Mouse (Mus musculus) cerebellum, postnatal 10 days (tissue): ENCODE measurements at regions not wholly inside any gene's neighbourhood (a gene's known extent, or its start where the extent isn't known, plus 50 kb on each side); places are given as distances from the start of the nearest gene placed in this dataset.

ENCODE experiments used
- DNase-seq, 2 experiments: peaks; one replicate each; pipeline ENCODE4 v3.0.0; 2021; ENCODE audit warnings: mixed read lengths in 2 of 2

DNA sequence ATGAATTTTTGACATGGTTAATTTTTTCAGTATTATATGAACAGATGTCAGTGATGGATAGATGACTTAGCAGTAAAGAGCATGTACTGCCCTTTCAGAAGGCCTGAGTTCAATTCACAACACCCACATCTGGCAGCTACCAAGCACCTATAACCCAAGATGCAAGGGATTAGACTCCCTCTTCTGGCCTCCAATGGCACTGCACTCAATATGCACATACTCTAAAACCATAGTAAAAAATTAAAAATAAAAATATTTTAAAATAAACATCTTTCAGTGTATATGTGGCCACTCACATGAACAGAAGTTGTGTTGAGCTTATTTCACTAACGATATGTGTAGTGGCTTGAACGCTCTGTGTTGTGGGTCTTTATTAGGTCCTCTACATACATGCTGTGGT is 152.4 kb downstream of the Hs3st3b1 start:
- DNase-seq, result no peak

DNA sequence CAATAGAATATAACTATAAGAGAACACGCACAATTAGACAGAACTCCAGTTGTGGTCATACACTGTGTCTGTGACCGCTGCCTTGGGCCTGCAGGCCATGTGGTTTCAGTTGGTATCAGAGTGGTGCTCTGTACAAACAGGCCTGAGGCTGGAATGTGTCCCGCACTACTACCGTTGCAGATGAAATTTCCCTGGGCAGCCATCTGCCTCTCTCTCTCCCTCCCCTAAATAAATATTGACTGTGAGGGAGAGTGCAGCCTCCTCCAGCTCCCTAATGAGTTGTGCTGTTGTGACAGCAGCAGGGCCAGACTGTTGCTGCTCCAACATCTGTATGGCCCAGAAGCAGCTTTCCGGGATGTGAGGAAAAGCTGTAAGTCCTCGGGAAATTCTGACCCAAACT is 146.7 kb downstream of the Hs3st3b1 start:
- DNase-seq, result no peak

DNA sequence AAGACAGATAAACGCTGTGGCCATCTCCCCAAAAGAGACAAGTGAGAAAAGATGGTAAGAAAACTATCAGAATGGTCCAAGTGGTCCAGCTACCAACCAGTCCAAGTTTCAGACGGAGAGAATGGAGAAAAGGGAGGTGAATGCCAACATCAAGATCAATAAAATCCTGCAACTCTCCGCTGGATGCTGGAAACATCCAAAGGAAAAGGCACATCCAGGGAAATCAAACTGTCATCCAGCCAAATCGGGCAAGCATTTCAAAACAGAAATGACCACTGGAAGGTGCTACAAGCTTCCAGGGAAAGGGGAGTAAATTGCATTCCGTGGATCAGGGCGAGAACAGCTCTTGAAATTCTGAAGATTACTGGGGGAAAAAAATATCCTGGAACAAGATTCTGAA is 142.7 kb downstream of the Hs3st3b1 start:
- DNase-seq, result no peak

DNA sequence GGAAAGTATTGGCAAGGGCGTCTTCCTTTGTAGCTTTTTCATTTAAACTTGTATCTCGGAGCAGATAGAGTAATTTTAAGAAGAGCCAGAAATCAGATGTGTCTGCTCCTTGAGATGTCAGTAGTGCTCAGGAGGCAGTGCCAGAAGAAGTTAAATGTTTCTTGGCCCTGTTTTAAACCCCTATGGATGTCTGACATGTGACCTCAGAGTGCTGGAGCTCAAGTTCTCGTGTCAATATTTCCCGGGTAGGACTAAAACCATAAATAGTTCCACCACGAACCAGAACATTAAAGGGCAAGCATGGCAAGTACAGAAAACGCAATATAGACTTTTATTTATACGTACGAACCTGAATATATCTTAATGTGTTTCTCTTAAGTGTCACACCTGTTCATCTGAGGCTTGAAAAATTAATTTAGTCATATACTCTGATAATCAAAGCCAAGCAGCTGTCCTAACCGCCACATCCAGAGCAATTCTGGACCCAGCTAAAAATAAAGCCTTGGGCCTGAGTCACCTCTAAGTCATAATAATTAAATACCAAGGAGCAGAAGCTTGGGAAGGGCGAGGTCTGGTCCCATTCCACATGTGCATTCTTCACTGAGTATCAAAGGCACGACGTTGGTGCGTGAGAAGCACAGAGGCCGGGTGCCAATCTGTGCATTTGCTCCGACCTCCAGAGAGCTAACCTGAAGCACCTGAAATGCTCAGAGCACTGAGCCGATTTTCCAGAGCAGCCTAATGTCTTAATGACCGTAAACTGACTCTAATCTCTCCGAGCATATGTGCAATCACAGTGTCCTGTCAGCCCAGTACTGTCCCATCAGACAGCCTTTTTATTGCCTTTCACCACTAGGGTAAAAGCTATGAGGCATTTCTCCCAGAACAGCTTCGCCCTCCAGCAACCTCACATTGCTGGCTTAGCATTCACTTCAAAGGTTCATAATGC is 139.8 kb downstream of the Hs3st3b1 start:
- no peak for DNase-seq

DNA sequence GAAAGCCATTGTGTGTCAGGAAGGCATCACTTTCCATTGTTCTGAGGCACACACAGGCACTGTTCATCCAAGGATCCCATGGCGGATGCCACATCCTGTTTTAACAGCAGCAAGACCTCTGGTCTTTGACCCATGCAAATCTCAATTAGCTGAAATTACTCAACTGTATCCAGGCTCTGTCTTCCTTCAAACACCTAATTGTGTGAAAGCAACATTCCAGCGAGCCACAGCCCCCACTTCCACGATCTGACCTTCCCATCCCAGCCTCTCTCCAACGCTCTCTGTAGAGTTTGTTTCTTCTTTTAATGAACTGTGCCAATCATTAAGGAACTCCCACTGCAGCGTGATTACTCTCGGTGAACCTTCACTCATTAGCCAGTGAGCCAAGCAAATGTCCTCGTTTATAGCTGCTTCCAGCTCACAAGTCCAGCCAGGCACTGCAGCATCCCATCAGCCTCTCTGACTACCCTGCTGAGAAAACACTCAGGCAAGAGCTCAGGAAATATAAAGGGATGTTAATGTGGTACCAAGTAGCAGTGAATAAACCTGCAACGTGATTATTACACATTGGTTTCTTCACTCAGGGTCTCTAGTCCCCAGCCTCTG is 136.7 kb downstream of the Hs3st3b1 start:
- peak in 1 of 2 experiments; percentile 10 for DNase-seq

DNA sequence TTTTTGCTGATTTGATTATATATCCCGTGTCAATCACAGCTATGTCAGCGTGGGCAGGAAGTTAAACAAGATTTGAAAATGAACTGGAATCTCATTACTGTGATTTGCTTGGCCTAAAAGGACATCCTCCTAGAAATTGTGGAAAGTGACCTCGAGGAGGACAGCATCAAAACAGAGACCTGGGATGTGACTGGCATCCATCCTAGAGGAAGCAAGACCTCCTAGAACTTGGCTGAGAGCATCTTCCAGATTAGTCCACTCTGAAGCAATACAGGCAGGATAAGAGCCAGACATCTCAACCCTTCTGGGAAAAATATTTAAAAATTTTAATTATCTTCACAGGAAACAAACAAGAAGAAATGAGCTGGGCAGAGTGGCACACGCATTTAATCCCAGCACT is 136.1 kb downstream of the Hs3st3b1 start:
- DNase-seq, result no peak

DNA sequence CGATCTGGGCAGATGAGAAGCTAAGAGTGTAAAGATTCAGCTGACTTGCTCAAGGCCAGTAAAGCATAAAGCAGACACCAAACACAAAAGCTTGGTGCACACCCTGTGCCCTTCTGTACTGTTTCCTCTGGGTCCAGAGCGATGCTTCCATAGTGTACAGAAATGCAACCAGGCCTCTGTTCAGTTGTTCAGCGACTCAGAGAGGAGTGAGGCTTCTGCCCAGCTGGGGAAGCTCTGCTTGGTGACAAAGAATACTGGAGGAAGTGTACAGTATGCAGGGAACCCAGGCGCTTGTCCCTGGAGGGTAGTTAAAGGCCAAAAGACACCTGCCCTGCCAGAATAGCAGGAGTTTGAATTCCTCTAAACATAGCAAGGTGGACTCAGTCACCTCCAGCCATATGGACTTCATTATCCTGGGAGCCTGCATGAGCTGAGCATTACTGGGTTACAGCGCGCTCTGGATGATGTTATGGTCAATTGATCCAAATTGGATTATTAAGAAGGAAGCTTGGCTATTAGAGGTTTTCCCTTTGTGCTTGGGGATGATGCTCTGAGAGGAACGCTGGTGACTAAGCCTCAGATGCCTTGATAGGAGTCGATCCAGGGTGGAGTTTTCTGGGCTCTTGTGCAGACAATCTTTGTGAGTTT is 132.5 kb downstream of the Hs3st3b1 start:
- no peak for DNase-seq

DNA sequence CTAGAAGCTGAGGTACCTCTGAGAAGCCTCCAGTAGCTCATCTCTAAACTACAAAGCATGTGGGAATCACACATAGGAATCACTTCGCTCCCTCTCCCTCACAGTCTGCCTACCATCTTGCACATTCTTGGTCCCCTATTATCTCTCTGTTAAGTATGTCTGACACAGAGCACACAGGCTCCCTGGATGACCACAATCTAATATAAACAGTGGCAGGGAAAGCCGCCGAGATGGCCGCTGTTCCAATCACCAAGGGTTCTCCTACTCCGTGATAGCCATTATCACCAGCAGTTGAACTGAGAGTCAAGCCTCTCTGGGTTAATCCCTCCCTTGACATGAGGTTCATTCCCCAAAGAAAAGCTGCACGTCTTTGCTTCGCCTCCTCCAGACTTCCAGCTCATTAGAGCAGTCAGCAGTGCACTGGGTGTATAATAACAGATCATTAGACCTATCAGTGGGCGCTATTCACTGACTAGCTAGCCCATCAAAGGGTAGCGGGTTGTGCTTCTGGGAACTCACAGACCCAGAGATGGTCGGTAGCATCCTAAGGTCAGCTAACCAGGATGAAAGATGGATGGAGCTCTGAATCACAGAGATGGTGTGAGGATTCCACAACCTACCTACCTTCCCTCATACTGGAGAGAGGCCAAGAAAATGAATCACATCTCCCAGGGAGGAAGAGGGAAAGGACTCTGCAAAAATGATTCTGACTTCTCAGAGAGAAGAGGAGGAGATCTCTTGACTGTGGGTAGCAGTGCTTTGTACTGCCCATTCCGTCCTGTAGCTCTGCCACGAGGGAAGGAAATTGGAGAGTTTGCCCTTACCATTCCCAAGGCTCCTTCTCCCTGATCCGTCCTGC is 130.9 kb downstream of the Hs3st3b1 start:
- no peak for DNase-seq

DNA sequence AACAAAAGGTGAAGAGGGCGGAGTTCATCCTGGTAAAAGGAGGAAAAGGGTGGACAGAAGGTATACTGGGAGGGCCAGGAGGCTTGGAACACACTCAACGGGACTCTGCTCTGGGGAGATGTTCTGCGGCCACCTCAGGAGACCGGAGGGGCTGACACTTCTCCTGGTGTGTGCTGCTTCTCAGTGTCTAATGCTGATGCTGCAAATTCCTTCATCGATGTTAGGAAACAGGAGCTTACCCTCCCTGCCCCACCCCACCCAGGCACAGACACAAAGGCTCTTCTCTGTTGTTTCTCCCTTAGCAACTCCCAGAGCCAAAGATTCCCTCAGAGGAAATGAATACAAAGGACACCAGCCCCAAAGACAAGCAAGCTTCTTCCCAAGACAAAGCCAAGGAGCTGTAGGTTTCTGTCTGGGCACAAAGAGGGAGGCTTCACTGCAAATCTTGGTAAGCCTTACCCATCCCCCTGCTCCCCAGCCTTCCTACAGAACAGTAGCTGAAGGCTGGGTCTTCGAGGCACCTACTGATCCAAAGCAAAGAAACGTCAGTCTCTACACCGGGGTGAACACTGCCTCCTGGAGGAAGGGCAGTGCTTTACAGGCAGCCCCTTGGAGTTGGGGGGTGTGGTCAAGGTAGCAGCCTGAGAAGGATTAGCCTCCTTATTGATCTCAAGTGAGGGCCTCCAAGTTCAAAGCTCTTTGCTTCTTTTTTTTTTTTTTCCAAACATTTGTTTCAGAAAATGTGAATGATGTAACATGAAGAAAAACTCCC is 128.2 kb downstream of the Hs3st3b1 start:
- no peak for DNase-seq

DNA sequence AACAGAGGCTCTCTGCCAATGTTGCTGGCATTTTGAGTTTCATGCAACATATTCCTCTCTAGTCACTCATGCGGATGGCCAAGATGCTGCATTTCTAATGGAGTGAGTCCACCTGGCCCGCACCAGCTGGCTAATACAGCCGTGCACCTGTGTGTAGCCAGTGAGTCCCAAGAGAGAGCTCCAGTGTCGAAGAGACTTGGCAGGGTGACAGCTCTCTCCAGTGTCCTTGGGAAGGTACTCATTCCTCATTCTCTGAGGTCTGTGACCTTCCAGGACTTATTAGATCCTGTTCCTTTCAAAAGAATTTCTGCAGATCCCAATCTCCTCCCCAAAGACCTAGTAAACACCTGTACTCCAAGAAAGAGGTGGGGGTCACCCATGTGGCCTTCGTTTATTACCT is 109.9 kb downstream of the Hs3st3b1 start:
- DNase-seq, result peak; percentile 33

DNA sequence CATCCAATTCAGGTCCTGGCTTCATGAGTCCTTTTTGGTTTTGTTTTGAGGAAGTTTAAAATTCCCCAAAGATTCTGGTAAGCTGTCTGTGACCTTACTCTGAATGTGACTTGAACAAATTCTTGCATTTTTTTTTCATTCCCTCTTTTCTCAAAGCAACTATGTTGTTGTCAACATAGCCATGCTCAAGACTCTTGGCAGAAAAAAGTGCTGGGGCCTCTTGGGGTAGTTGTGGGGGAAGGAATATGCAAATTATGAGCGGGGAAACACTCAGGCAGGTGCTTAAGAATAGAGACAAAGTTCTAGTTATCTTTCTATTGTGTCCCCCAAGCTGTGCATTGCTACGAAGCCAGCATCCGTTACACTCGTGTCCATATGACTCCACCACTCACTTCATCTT is 99.2 kb downstream of the Hs3st3b1 start:
- no peak for DNase-seq

DNA sequence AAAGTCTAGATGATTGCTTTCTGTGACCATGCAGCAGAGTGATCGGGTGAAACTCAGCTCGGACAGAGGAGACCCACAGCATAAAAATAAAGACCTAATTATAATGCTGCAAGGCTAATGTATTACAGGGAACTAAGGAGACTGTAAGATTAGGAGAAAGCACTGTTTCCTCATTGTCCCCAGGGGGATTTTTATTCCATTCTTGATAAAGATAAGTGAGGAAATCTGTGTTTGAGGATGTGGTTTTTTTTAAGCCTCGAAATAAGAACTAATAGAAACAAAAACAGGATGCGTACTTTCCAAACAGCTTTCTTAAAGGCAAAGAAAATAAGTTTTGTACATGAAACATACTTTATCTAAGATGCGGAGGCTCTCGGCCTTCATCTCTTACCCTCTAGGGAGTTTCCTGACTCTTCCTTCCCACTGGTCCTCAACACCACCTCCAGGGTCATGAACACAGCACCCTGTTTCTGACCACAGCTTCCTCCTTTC is 94.8 kb downstream of the Hs3st3b1 start:
- no peak for DNase-seq

DNA sequence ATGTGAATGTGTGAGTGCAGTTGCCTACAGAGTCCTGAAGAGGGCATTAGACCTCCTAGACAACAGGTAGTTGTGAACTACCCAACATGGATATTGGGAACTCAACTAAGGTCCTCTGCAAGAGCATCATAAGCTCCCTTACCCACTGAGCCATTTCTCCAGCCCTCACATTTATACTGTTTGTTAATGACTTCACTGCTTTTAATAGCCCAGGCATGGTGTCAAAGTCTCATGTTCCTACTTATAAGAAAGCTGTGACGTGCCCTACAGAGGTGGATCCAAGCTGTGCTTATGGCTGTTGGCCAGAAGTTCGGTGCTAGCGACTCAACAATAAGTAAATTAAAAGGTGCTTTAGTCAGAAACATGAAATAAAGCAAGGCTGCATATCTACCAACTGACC is 88.6 kb downstream of the Hs3st3b1 start:
- DNase-seq, result peak in 1 of 2 experiments; percentile 4

DNA sequence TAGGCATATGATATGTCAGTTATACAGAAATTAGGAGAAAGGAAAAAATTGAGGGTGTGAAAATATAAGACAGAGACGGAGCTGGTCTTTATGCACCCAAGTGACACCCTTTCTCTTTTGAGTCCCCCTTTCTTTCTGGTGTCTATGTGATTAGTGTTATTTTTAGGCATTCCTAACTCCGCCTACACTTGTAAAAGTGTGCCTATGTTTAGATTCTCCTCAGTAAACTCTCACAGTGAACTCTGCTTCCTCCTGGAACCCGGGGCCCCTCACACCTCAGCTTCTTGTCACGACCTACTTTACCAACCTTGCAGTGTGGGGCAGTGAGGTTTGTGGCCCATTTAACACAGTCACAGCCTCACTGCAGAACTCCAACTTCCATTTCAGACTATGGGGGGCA is 88.0 kb downstream of the Hs3st3b1 start:
- DNase-seq, result no peak

DNA sequence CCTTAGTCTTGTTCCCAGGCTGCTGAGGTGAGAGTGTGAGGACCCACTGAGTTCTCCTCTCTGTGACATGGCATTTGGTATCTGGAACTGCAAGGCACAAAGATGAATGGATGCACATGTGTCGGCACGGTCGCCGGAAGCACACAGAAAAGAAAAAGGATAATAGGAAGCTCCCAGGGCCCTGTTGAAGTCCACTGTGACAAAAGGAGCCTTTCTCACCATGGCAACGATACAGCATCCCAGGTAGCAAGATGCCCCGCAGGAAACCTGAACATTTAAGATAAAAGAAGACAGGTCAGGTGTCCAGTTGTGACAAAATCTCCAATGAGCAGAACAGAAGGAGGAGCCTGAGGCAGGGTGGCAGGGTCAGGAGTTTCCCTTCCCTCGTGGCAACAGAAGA is 87.5 kb downstream of the Hs3st3b1 start:
- no peak for DNase-seq
